Mouse (Mus musculus): Measurements from ENCODE around the gene Olfr851. TPM values are rescaled to one million over a fixed set of nuclear protein-coding genes. Genes with fewer than 3 reads are reported as not detected.

Olfr851 gene
- not detected for total RNA-seq (2021)
- not detected in 2 replicates for polyA plus RNA-seq (2012; rRNA removed)
- long read RNA-seq = 0 reads

GRCm38 (mm10) chr9:19492995-19493394 lies at the start of gene Olfr851:
Olfr851 (plus strand) TSS chr9:19493295.
- no peak for DNase-seq
- H3K9ac ChIP-seq (ENCODE audit: low read depth, low read length) = no peak within 1 kb of the TSS
- H3K79me2 ChIP-seq (replicated peaks; ENCODE audit: control insufficient read depth, insufficient read depth, low read length) = no peaks in the 10 kb centered on the region
- H3K27me3 ChIP-seq (ENCODE audit: control insufficient read depth, insufficient read depth, low read length) = no peaks in the 10 kb centered on the region
- no peak for TF ChIP-seq POLR2A (IDR thresholded peaks at IDR 0.05; ENCODE audit: insufficient read depth, low read depth, low read length)
- TF ChIP-seq EP300 (IDR thresholded peaks at IDR 0.05; ENCODE audit: insufficient read depth, low read depth, low read length) = no peak
- TF ChIP-seq CTCF (IDR thresholded peaks at IDR 0.05) = no peak
- H3K4me1 ChIP-seq (ENCODE audit: control insufficient read depth, insufficient read depth, low read length) = no peaks in the 10 kb centered on the region
- intact Hi-C loops (cut with DNase I) = no loop called here
- H3K27ac ChIP-seq = no peak within 1 kb of the TSS
- H3K36me3 ChIP-seq (ENCODE audit: control insufficient read depth, insufficient read depth, low read length) = no peaks in the 10 kb centered on the region
- no peak within 1 kb of the TSS for H3K4me3 ChIP-seq

- intact Hi-C loops (cut with DNase I) = no loop called here
- TF ChIP-seq EP300 (IDR thresholded peaks at IDR 0.05; ENCODE audit: insufficient read depth, low read depth, low read length) = no peak
- no peak for TF ChIP-seq CTCF (IDR thresholded peaks at IDR 0.05)
- TF ChIP-seq POLR2A (IDR thresholded peaks at IDR 0.05; ENCODE audit: insufficient read depth, low read depth, low read length) = no peak
- H3K79me2 ChIP-seq (replicated peaks; ENCODE audit: control insufficient read depth, insufficient read depth, low read length) = no peaks in the 10 kb centered on the region
- no peak within 1 kb of the TSS for H3K27ac ChIP-seq
- H3K36me3 ChIP-seq (ENCODE audit: control insufficient read depth, insufficient read depth, low read length) = no peaks in the 10 kb centered on the region
- H3K9ac ChIP-seq (ENCODE audit: low read depth, low read length) = no peak within 1 kb of the TSS
- no peak within 1 kb of the TSS for H3K4me3 ChIP-seq
- H3K27me3 ChIP-seq (ENCODE audit: control insufficient read depth, insufficient read depth, low read length) = no peaks in the 10 kb centered on the region
- no peaks in the 10 kb centered on the region for H3K4me1 ChIP-seq (ENCODE audit: control insufficient read depth, insufficient read depth, low read length)
- no peak for DNase-seq
Measured at GRCm38 (mm10) chr9:19478148-19478547, 14.9 kb upstream of the Olfr851 start, which contains the start of gene Olfr850. Olfr850 (minus strand) TSS chr9:19478248.

- Histone ChIP-seq H3K27me3 (ENCODE audit: control insufficient read depth, insufficient read depth, low read length) (no peaks in the 10 kb centered on the region), H3K36me3 (ENCODE audit: control insufficient read depth, insufficient read depth, low read length) (no peaks in the 10 kb centered on the region), H3K4me1 (ENCODE audit: control insufficient read depth, insufficient read depth, low read length) (no peaks in the 10 kb centered on the region), H3K4me3 (no peak within 1 kb of the TSS), H3K9ac (ENCODE audit: low read depth, low read length) (no peak within 1 kb of the TSS), H3K27ac (no peak within 1 kb of the TSS), H3K79me2 (replicated peaks; ENCODE audit: control insufficient read depth, insufficient read depth, low read length) (no peaks in the 10 kb centered on the region)
- TF ChIP-seq CTCF (IDR thresholded peaks at IDR 0.05) = no peak
- intact Hi-C loops (cut with DNase I) = no loop called here
- 65% methylated on average over 1 of the region's 1 CpGs for WGBS
- no peak for DNase-seq
Measured at GRCm38 (mm10) chr9:19540976-19541375, 47.9 kb downstream of the Olfr851 start, which contains the start of gene Olfr853. Olfr853 (minus strand) TSS chr9:19541076.

Other genes starting within 250 kb of the Olfr851 start
- gene Olfr843, start 241.3 kb upstream of the Olfr851 start, total RNA-seq (2021) = not detected
- not detected in 2 replicates for gene Olfr843, start 241.3 kb upstream of the Olfr851 start, polyA plus RNA-seq (2012; rRNA removed)
- not detected for gene Olfr844, start 176.9 kb upstream of the Olfr851 start, total RNA-seq (2021)
- gene Olfr844, start 176.9 kb upstream of the Olfr851 start, polyA plus RNA-seq (2012; rRNA removed) = not detected in 2 replicates
- not detected for gene Olfr845, start 156.8 kb upstream of the Olfr851 start, total RNA-seq (2021)
- not detected in 2 replicates for gene Olfr845, start 156.8 kb upstream of the Olfr851 start, polyA plus RNA-seq (2012; rRNA removed)
- gene Olfr846, start 129.3 kb upstream of the Olfr851 start, total RNA-seq (2021) = not detected
- not detected in 2 replicates for gene Olfr846, start 129.3 kb upstream of the Olfr851 start, polyA plus RNA-seq (2012; rRNA removed)
- gene Olfr847, start 114.6 kb upstream of the Olfr851 start, total RNA-seq (2021) = not detected
- not detected in 2 replicates for gene Olfr847, start 114.6 kb upstream of the Olfr851 start, polyA plus RNA-seq (2012; rRNA removed)
- not detected for gene Olfr849, start 53.0 kb upstream of the Olfr851 start, total RNA-seq (2021)
- gene Olfr849, start 53.0 kb upstream of the Olfr851 start, polyA plus RNA-seq (2012; rRNA removed) = not detected in 2 replicates
- not detected for gene Olfr850, start 15.0 kb upstream of the Olfr851 start, total RNA-seq (2021)
- not detected in 2 replicates for gene Olfr850, start 15.0 kb upstream of the Olfr851 start, polyA plus RNA-seq (2012; rRNA removed)
- not detected for gene Olfr853, start 47.8 kb downstream of the Olfr851 start, total RNA-seq (2021)
- not detected in 2 replicates for gene Olfr853, start 47.8 kb downstream of the Olfr851 start, polyA plus RNA-seq (2012; rRNA removed)
- not detected for gene Olfr854, start 74.1 kb downstream of the Olfr851 start, total RNA-seq (2021)
- not detected in 2 replicates for gene Olfr854, start 74.1 kb downstream of the Olfr851 start, polyA plus RNA-seq (2012; rRNA removed)
- not detected for gene Olfr855, start 89.3 kb downstream of the Olfr851 start, total RNA-seq (2021)
- gene Olfr855, start 89.3 kb downstream of the Olfr851 start, polyA plus RNA-seq (2012; rRNA removed) = not detected in 2 replicates
- 10 to 100 TPM; 14.2 to 14.8 TPM for gene Zfp317, start 128.8 kb downstream of the Olfr851 start, total RNA-seq (2021)
- 7.2 and 12.7 TPM in 2 replicates for gene Zfp317, start 128.8 kb downstream of the Olfr851 start, polyA plus RNA-seq (2012; rRNA removed)
- gene Olfr857, start 216.1 kb downstream of the Olfr851 start, total RNA-seq (2021) = not detected
- not detected in 2 replicates for gene Olfr857, start 216.1 kb downstream of the Olfr851 start, polyA plus RNA-seq (2012; rRNA removed)